Mouse (Mus musculus): Measurements from ENCODE around the gene Idh3a. TPM values are rescaled to one million over a fixed set of nuclear protein-coding genes. Genes with fewer than 3 reads are reported as not detected.

Idh3a gene
- total and polyA plus RNA-seq, 3 experiments, result 160 to 282 (median 205) TPM

DNA sequence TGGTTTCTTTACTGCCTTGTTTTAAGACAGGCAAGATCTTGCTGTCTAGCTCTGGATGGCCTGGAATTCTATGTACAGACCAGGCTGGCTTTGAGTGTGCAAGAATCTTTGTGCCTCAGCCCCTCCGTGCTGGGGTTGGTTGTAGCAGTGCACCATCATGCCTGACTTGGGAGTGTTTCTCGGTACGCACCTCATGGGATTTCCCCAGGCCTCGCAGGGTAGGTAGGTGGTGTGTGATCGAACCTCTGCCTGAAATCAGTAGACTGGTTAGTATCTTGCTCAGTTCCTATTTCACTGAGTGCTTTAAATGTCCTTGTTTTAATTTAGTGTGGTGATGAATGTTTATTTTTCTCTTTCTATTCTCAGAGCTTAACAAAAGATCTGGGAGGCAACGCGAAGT is 16.8 kb downstream of the Idh3a start:
- no peak for TF ChIP-seq MAX (IDR thresholded peaks at IDR 0.05; ENCODE audit: low read length)
- no peak for TF ChIP-seq SIN3A (IDR thresholded peaks at IDR 0.05; ENCODE audit: low read length)
- TF ChIP-seq ZC3H11A (IDR thresholded peaks at IDR 0.05; ENCODE audit: low read depth, low read length), result no peak
- TF ChIP-seq GATA1 (IDR thresholded peaks at IDR 0.05; ENCODE audit: low read depth, low read length), result no peak
- TF ChIP-seq JUND (IDR thresholded peaks at IDR 0.05; ENCODE audit: low read depth, low read length), result no peak
- TF ChIP-seq USF1 (IDR thresholded peaks at IDR 0.05; ENCODE audit: low read depth, low read length), result no peak
- TF ChIP-seq BHLHE40 (IDR thresholded peaks at IDR 0.05; ENCODE audit: borderline replicate concordance, low read depth, low read length), result no peak
- TF ChIP-seq RCOR1 (IDR thresholded peaks at IDR 0.05; ENCODE audit: low read depth, low read length), result no peak
- TF ChIP-seq MAFK (IDR thresholded peaks at IDR 0.05; ENCODE audit: borderline replicate concordance, low read depth, low read length), result no peak
- no peaks in the 10 kb centered on the region for H3K79me2 ChIP-seq (ENCODE audit: control insufficient read depth, insufficient read depth, low read length, poor library complexity)
- H3K9ac ChIP-seq (ENCODE audit: control insufficient read depth, low read depth, low read length, poor library complexity, severe bottlenecking), result no peak overlapping the region
- no peak for DNase-seq (ENCODE audit: low read depth, low spot score)
- no peak overlapping the region for H3K4me3 ChIP-seq (ENCODE audit: control insufficient read depth in 1 of 2, insufficient read depth in 1 of 2, low read depth in 2 of 2, low read length in 2 of 2)
- no peaks in the 10 kb centered on the region for H3K27me3 ChIP-seq (ENCODE audit: control insufficient read depth in 1 of 2, insufficient read depth in 2 of 2, low read length in 2 of 2)
- H3K27ac ChIP-seq (ENCODE audit: control insufficient read depth, low read depth, low read length), result no peak overlapping the region
- no peaks in the 10 kb centered on the region for H3K9me3 ChIP-seq (replicated peaks; ENCODE audit: insufficient read depth, low read length)
- H3K36me3 ChIP-seq (ENCODE audit: control insufficient read depth in 1 of 2, insufficient read depth in 2 of 2, low read length in 2 of 2), result peaks cover 0 to 32% of the 10 kb centered on the region in 2 experiments; a peak in 2 of 4 replicates
- no peaks in the 10 kb centered on the region for H3K4me1 ChIP-seq (ENCODE audit: control insufficient read depth in 1 of 2, insufficient read depth in 2 of 2, low read length in 2 of 2)

DNA sequence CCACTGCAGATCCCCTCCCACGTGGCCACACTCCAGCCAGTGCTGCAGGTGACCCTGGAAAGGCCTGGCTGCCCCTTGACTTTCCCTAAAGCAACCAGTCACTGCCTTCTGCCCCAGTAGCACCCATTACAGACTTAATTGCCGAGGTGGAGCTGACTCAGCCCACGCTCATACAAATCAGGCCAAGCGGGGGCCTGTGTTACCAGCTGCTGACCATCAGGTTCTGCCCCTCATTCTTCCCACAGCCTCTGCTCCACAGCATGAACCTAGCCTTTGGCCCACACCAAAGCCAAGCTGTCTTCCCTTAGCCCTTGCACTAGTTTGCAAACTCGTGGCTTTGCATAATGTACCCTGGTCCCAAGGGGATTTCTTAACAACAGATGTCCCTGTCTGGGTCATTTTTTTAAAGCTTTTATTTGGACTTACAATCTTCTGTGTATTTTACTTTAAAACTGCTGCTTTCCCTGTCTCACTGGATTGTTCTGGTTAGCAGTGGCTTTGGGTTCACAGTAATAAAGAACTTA is 18.1 kb downstream of the Idh3a start:
- H3K4me1 ChIP-seq (ENCODE audit: control insufficient read depth in 1 of 2, insufficient read depth in 2 of 2, low read length in 2 of 2), result no peaks in the 10 kb centered on the region
- TF ChIP-seq SMC3 (IDR thresholded peaks at IDR 0.05; ENCODE audit: low read depth, low read length) (no peak), JUND (IDR thresholded peaks at IDR 0.05; ENCODE audit: low read depth, low read length) (no peak), POLR2AphosphoS2 (IDR thresholded peaks at IDR 0.05; ENCODE audit: low read length) (peak; percentile 39; the same call in 1 of the 2 replicates)
- peaks cover 0 to 24% of the 10 kb centered on the region in 2 experiments; a peak in 2 of 4 replicates for H3K36me3 ChIP-seq (ENCODE audit: control insufficient read depth in 1 of 2, insufficient read depth in 2 of 2, low read length in 2 of 2)
- no peaks in the 10 kb centered on the region for H3K79me2 ChIP-seq (ENCODE audit: control insufficient read depth, insufficient read depth, low read length, poor library complexity)
- H3K9me3 ChIP-seq (replicated peaks; ENCODE audit: insufficient read depth, low read length), result no peaks in the 10 kb centered on the region
- H3K4me3 ChIP-seq (ENCODE audit: control insufficient read depth in 1 of 2, insufficient read depth in 1 of 2, low read depth in 2 of 2, low read length in 2 of 2), result no peak overlapping the region
- H3K27ac ChIP-seq (ENCODE audit: control insufficient read depth, low read depth, low read length), result no peak overlapping the region
- no peak for DNase-seq (ENCODE audit: low read depth, low spot score)
- H3K27me3 ChIP-seq (ENCODE audit: control insufficient read depth in 1 of 2, insufficient read depth in 2 of 2, low read length in 2 of 2), result no peaks in the 10 kb centered on the region
- H3K9ac ChIP-seq (ENCODE audit: control insufficient read depth, low read depth, low read length, poor library complexity, severe bottlenecking), result no peak overlapping the region

DNA sequence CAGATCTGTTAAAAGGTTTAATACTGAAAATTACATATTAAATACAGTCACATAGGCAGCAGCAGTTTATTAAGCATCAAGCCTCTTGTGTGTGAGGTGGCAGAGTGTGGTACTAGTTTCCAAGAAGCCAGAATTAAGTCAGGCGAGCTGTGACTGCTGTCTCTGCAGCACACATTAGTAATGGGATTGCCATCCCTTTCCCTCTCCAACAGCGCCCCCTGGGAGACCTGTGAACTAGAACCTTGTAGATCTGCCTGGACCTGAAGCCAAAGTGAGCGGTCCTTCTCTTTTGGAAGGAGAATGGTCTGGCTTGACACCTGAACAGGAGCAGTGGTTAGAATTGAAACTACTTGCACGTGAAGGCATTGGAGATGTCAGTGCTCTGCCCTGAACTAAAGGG is 18.8 kb downstream of the Idh3a start:
- TF ChIP-seq RAD21 (IDR thresholded peaks at IDR 0.05; ENCODE audit: low read depth, low read length) (peak; percentile 54), CTCF (IDR thresholded peaks at IDR 0.05 in 2 of 3, conservative IDR thresholded peaks at IDR 0.05 in 1 of 3; ENCODE audit: control insufficient read depth in 1 of 3, insufficient read depth in 1 of 3, low read depth in 2 of 3, low read length in 3 of 3, poor library complexity in 1 of 3, severe bottlenecking in 1 of 3) (peak; percentile 53 to 71 (median 63)), SMC3 (IDR thresholded peaks at IDR 0.05; ENCODE audit: low read depth, low read length) (peak; percentile 54), ZC3H11A (IDR thresholded peaks at IDR 0.05; ENCODE audit: low read depth, low read length) (peak; percentile 49; the same call in 1 of the 2 replicates), MAFK (IDR thresholded peaks at IDR 0.05; ENCODE audit: borderline replicate concordance, low read depth, low read length) (no peak), POLR2AphosphoS5 (IDR thresholded peaks at IDR 0.05; ENCODE audit: borderline replicate concordance, low read depth, low read length) (no peak)
- DNase-seq (ENCODE audit: low read depth, low spot score), result peak; percentile 64

More for the DNA sequence above, 18.8 kb downstream of the Idh3a start:
- no peak overlapping the region for H3K9ac ChIP-seq (ENCODE audit: control insufficient read depth, low read depth, low read length, poor library complexity, severe bottlenecking)
- H3K36me3 ChIP-seq (ENCODE audit: control insufficient read depth in 1 of 2, insufficient read depth in 2 of 2, low read length in 2 of 2), result peaks cover 0 to 20% of the 10 kb centered on the region in 2 experiments; a peak in 2 of 4 replicates
- H3K27ac ChIP-seq (ENCODE audit: control insufficient read depth, low read depth, low read length), result no peak overlapping the region
- no peaks in the 10 kb centered on the region for H3K27me3 ChIP-seq (ENCODE audit: control insufficient read depth in 1 of 2, insufficient read depth in 2 of 2, low read length in 2 of 2)
- no peaks in the 10 kb centered on the region for H3K79me2 ChIP-seq (ENCODE audit: control insufficient read depth, insufficient read depth, low read length, poor library complexity)
- no peaks in the 10 kb centered on the region for H3K9me3 ChIP-seq (replicated peaks; ENCODE audit: insufficient read depth, low read length)
- H3K4me1 ChIP-seq (ENCODE audit: control insufficient read depth in 1 of 2, insufficient read depth in 2 of 2, low read length in 2 of 2), result no peaks in the 10 kb centered on the region
- H3K4me3 ChIP-seq (ENCODE audit: control insufficient read depth in 1 of 2, insufficient read depth in 1 of 2, low read depth in 2 of 2, low read length in 2 of 2), result no peak overlapping the region

All from MEL (cell line).